Mouse (Mus musculus): ENCODE results near the gene Rpl36al. TPM values are rescaled to one million over a fixed set of nuclear protein-coding genes. Genes with fewer than 3 reads are reported as not detected.
A peak's percentile ranks its signal among the peaks of the same experiment; 100 is the strongest.
"Not testable (repeated sequence)": the region's sequence is repeated elsewhere in the genome, so short reads cannot be mapped to it uniquely, and the experiment has no call there.

Gene Rpl36al
- total RNA-seq, 2 experiments from 2014 or later: 336 to 338 TPM

DNA sequence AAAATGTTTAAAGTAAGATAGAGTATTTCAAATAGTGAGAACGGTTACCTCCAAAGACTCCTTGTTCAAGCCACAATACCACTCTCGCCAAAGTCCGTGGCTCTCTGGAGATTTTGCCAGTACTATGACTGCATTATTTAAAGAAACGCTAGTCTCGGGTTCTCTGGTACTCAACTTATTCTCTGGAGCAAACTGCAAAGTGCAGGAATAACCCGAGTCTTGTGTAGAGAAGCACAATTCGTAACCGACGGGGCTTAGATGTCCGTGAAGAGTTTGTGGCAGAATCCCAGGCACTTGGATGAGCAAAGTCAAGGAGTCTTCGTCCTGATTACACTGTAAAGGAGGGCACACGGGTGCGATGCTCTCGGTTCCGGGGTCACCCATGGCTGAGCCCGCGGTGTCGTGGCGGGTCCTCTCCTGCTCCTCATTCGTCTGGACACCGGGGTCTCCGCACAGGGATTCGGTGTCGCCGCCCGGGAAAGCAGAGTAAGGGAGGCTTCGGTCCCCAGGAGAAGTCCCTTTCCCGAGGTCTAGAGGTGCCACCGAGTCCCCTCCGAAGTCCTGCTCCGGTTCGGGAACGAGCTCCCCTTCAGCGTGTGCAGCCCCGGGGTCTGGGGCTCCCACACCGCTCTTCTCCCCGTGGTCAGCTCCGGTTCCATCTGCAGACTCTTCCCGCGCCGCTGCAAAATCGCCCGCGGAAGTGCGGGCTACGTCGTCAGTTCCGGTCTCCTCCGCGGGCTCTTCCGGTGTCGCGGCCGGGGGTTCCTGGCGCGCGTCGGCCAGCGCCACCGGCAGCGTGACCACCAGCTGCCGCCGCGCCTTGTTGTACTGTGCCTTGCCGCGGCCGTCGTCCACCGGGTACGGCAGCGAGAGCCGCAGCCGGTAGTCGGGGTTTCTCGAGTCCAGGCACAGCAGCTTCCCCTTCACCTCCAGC lies 12.8 kb upstream of the Rpl36al start, which contains the start of gene Gm49383:
Gm49383 (minus strand) TSS at position 661 of the 934 bp plus-strand sequence.
- peak; percentile 67 for DNase-seq

DNA sequence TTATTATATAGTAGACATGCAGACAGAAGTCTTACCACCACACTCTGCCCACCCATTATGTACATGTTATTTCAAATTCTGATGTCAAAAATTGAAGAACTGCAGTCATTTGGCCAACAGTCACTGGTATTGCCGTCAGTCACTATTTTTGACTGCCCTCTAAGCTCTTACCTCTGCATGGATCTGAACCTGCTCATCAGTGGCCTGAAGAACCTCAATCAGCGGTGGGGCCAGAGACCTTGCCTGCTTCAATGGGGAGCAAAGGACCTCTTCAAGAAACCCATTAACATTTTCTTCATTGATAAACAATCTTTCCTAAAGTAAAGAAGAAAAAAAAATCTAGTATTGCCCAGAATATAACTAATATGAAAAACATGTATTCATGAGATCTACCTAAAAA lies 8.8 kb upstream of the Rpl36al start:
- no peak for DNase-seq

DNA sequence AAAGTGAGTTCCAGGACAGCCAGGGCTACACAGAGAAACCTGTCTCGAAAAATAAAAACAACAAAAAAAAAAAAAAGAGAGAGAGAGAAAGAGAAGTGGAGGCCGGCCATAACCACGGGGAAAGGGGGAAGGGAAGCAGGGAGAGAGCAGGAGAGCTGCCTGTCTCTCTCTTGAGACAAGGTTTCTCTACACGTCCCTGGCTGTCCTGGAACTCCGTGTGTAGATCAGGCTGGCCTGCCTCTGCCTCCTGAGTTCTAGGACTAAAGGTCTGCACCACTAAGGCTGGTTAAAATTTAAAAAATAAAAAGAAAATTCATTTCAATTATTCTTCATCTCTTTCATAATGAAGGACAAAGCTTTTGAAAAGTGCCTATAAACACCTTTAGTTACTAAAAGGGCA lies 7.5 kb upstream of the Rpl36al start:
- DNase-seq: no peak

GRCm38 (mm10) chr12:69190522-69190921 lies 6.6 kb upstream of the Rpl36al start:
- no peak for DNase-seq

GRCm38 (mm10) chr12:69190074-69190473 lies 6.2 kb upstream of the Rpl36al start:
- DNase-seq: no peak

- no peak for DNase-seq
Measured at GRCm38 (mm10) chr12:69186811-69187471, 3.1 kb upstream of the Rpl36al start.

DNA sequence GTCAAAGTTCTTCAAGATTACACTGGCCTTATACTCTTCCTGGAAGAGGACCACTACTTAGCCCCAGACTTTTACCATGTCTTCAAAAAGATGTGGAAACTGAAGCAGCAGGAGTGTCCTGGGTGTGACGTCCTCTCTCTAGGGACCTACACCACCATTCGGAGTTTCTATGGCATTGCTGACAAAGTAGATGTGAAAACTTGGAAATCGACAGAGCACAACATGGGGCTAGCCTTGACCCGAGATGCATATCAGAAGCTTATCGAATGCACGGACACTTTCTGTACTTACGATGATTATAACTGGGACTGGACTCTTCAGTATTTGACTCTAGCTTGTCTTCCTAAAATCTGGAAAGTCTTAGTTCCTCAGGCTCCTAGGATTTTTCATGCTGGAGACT lies 1.5 kb upstream of the Rpl36al start:
- no peak for DNase-seq

DNA sequence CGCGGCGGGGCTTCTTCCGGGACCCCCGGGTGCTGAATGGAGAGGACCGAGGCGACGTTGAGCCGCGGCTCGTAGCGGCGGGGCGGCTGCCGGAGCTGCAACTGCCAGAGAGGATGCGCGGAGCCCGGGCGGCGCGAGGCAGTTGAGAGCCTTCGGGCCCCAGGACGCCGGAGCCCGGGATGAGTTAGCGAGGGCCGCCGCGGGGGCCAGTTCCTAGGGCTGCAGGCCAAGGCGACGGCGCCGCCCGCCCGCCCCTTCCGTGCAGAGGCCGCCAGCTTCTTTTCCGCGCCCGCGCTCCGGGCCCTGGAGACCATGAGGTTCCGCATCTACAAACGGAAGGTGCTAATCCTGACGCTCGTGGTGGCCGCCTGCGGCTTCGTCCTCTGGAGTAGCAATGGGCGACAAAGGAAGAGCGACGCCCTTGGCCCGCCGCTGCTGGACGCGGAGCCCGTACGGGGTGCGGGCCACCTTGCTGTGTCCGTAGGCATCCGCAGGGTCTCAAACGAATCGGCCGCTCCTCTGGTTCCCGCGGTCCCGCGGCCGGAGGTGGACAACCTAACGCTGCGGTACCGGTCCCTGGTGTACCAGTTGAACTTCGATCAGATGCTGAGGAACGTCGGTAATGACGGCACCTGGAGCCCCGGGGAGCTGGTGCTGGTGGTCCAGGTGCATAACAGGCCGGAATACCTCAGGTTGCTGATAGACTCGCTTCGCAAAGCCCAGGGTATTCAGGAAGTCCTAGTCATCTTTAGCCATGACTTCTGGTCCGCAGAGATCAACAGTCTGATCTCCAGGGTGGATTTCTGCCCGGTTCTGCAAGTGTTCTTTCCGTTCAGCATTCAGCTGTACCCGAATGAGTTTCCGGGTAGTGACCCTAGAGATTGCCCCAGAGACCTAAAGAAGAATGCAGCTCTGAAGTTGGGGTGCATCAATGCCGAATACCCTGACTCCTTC lies 736 bp upstream of the Rpl36al start:
- DNase-seq: peak; percentile 66

GRCm38 (mm10) chr12:69181800-69182199 lies 2.1 kb downstream of the Rpl36al start:
- DNase-seq: no peak

DNA sequence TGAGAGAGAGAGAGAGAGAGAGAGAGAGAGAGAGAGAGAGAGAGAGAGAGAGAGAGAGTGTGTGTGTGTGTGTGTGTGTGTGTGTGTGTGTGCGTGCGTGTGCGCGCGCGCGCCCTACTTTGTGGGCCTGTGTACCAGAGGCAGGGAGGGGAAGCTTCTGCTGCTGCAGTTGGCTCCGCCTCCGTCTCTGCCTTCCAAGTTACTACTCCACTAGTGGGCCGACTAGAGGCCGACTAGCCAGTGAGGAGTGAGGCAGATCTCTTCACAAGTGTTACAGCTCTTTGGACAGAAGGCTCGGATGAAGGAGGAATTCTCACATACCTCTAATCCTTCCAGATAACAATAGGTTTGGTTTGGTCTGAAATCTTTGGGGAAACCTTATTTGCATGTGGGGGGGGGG lies 4.5 kb downstream of the Rpl36al start:
- DNase-seq: no peak

GRCm38 (mm10) chr12:69177526-69177925 lies 6.4 kb downstream of the Rpl36al start:
- DNase-seq: no peak

DNA sequence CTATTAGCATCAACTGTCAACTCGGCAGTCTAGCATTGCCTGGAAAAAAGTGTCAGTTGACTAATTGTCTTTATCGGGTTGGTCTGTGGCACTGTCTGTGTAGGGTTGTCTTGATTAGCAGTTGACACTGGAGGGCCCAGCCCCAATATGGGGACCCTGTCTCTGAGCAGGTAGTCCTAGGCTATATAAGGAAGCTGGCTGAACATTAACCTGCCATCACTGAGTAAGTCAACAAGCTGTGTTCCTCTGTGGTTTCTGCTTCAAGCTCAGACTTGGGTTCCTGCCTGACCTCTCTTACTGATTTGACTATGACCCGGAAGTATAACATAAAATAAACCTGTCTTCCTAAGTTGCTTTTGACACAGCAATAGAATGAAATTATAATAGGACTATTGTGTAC lies 7.9 kb downstream of the Rpl36al start:
- no peak for DNase-seq

- DNase-seq: no peak
Measured at GRCm38 (mm10) chr12:69171307-69171706, 12.6 kb downstream of the Rpl36al start.

- peak; percentile 83 for DNase-seq
Measured at GRCm38 (mm10) chr12:69168461-69169106, 15.3 kb downstream of the Rpl36al start, which contains the start of gene Lrr1. TSS of gene Lrr1 (plus strand) at chr12:69168814.

- DNase-seq: no peak
Measured at GRCm38 (mm10) chr12:69167656-69168460, 16.0 kb downstream of the Rpl36al start.

- DNase-seq: not testable (repeated sequence)
Measured at GRCm38 (mm10) chr12:69166861-69167581, 16.9 kb downstream of the Rpl36al start.

DNA sequence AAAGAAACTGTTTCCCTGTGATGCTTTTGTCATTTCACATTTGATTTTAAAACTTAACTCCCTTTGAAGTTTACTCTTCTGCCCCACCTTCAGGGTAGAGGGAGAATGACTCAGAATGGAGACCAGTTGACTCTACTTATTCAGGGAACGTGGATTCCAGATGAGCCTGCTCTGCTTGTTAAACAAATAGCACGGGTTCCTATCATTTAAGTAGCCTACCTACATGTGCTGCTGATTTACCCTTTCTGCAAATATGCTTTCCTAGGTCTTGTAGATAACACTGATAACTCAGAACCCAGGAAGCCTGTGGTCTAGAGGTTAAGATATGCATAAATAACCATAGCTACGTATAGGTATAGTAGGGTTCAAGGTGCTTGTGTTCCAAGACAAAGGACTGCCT lies 19.0 kb downstream of the Rpl36al start:
- no peak for DNase-seq

DNA sequence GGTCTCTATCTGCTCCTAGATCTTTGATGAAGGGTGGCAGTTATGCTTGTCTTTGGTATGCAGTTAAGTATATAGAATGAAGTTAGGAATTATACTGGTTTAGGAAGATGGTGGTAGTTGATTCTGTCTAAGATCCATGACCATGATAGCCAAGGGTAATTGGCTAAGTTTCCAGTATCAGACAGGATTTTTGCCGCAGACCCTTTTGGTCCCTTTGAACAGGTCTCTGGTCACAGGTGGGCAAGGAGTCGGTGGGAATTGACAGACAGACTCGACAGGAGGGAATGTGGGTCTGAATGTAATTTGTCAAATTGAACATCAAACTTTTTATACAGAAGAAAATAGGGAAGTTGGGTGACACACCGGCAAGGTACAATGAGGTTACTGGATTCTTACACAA lies 20.3 kb downstream of the Rpl36al start:
- DNase-seq: not testable (repeated sequence)

DNA sequence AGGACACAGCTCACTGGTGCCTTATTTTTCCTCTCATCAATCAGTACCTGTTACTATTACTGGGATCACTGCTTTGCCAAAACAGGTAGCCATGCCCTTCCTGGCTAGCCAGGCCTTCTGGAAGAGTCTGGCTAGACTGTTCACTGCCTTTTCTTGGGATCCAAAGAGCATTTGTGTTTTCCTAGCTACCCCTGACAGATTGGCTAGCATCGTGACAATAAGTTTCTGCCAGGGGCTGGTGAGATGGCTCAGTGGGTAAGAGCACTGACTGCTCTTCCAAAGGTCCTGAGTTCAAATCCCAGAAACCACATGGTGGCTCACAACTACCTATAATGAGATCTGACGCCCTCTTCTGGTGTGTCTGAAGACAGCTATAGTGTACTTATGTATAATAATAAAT lies 23.2 kb downstream of the Rpl36al start:
- not testable (repeated sequence) for DNase-seq

- no peak for DNase-seq
Measured at GRCm38 (mm10) chr12:69159578-69159940, 24.3 kb downstream of the Rpl36al start.

Measured in gastrocnemius, postnatal 10 days (tissue).